Mouse (Mus musculus) bone marrow, adult 2 months (tissue): ENCODE results near the gene Setd4.

Source experiments
- CTCF ChIP-seq: fragments of 200-500 bp; IDR thresholded peaks from 2 replicates; pipeline ENCODE4 v1.5.1; 2011; ENCODE audit warnings: low read length, control low read depth; ENCODE audit not compliant: control insufficient read depth, insufficient read depth
- POLR2A ChIP-seq: fragments of 200-500 bp; IDR thresholded peaks from 2 replicates; pipeline ENCODE4 v1.6.1; 2011; ENCODE audit warnings: low read depth, mild to moderate bottlenecking, control low read depth, low read length, borderline replicate concordance; ENCODE audit not compliant: control insufficient read depth

DNA sequence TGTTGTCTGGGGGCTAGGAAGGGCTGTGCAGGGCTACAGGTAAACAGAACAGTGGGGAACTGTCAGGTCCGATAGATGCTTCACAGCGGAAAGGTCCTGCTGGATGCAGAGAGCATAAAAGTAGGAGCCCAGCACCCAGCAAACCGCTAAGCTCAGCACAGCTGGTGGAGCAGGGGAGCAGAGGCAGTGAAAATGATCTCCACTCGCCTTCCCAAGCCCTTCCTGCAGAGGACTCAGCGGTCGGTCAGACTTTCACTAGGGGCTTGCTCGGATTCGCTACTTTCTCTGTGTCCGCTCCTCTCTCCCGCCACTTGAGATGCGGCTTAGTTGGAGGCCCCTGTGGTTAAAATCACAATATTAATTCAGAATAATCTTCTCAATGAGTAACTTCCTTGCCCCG lies 45.4 kb downstream of the Setd4 start:
- TF ChIP-seq CTCF: no peak
- TF ChIP-seq POLR2A: no peak
